Mouse (Mus musculus): ENCODE results near the gene Ctsd.
"Not testable (repeated sequence)": the region's sequence is repeated elsewhere in the genome, so short reads cannot be mapped to it uniquely, and the experiment has no call there.

Gene Ctsd

DNA sequence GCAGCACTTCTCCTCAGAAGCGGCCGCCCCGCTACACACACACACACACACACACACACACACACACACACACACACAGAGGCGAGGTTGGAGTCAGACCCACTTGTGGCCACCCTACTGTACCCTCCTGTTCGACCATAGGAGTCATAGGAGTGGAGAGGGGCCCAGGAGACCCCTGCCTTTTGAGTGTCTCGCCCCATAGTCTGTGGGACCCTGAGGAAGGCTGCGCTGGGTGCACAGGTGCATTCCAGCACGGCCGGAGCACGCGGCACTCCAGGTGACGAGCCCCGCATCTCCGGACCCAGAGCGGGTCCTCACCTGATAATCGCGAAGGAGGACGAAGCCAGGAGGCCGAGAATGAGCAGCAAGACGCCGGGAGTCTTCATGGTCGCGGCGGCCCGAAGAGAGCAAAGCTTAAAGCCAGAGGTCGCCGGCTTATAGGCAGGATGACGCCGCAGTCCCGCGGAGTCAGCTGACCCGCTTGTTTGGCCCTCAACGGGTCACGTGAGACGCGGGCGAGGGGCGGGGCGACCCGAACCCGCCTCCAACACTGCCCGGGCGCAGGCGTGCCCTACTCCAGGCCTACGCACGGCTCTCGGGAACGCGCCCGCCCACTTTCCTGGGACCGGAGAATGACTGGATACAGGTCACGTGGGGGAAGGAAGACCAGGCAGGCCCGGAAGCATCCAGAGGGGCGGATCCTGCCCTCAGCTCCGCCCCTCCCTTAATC is at the start of gene Ctsd:
Gene Ctsd (minus strand): TSS at position 620 of the 730 bp plus-strand sequence.
- DNase-seq (ENCODE audit: low read depth, low spot score): peak; percentile 99

DNA sequence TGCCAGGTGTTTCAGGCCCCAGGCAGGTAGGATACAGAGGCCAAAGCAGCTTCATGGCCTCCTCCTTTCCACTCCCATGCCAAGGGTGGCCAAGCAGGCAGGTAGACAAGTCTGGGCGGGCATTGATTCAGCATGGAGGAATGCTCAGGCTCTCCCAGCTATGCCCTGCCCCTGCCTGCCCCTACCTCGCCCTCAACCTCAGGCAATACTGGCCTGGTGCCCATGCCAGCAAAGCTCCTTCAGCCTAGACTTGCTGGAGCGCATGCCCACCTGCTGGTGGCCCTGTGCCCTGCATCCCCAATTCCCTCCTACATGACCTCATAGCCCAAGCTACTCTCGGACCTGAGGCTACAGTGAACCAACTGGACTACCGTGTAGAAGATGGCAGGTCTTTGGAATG is 49.5 kb upstream of the Ctsd start:
- no peak for DNase-seq (ENCODE audit: low read depth, low spot score)

DNA sequence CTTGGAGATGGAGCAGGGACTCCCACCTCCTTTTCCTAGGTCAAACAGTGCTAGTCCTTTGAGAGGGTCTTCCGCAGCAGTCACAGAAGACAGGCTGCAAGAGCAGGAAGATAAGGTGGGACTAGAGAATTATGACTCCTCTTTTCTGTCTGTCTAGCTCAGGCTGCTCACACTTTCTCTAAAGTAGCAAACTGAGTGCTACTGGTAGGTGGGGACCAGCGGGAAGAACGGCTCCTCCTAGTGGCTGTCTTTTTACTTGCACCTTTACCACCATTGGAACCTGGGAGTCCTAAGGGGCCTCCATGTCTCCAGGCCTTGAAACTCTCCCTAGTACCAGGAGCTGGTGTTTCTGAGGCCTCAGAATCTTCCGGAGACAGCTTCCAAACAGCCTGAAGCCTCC is 47.7 kb upstream of the Ctsd start:
- peak; percentile 85 for DNase-seq (ENCODE audit: low read depth, low spot score)

DNA sequence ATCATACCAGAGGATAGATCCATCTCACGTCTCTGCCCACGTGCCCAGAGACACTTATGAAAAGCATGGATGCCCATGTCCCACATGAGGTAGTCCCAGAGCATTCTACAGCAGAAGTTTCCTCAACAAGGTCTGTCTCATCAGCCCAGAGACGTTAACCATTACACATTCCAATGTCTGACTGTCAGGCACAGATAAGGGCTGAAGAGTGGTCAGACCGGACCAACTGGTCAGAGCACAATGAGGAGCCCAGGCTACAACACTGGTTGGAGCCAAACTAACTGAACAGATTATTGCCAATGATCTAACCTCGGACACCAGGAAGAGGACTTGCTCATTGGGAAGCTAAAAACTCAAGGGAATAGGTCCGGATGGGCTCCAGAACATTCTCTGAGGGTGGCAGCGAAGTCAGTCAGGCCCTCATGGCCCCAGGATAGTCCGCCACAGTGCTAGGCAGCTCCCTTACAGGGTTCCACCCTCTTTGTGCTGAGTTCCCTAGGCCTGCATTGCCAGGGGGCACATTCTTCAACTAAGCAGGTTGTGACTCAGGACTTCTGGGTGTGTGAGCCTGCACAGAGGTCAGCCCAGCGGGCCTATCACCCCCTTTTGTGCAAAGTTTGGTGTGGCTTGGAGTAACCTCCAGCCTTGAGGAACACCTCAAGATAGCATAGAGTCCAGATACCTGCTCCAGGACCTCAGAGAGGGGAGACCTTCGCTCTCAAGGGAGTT is 46.5 kb upstream of the Ctsd start, which contains the start of gene Syt8:
Gene Syt8 (plus strand): TSS at position 714 of the 729 bp plus-strand sequence.
- no peak for DNase-seq (ENCODE audit: low read depth, low spot score)

DNA sequence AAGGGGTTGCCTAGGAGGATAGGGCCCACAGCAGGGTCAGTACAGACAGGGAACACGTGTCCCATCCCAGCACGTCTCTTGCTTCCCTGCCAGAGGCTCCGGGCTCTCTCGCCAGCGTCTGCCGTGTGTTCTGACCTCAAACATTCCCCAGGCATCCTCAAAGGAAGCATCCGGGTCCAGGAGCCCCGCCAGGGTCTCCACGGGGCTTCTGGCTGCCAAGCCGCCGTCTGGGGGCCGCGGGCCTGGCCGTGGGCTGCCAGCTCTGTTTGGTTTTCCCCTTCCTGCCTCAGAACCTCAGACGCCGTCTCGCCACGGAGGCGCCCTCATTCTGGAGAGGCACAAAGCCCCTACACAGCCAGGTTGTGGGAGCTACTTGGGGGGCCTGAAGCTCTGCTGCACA is 45.8 kb upstream of the Ctsd start:
- DNase-seq (ENCODE audit: low read depth, low spot score): no peak

DNA sequence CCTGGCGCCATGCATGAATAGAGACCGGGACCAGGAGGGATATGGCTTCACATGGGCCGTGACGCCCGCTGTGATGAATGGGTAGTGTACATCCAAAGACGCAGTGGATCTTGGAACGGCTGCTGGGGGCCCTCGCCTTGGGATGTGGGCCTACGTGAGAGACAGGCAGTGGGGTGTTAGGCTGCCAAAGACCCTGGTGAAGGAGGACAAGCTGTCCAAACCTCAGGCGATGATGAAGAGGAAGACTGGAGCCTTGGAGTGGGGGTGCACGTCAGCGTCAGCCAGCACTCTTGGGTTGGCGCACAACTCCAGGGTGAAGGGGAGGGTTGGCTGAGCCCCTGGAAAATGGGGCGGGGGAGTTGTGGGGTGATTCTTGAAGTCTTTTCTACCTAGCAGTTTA is 43.3 kb upstream of the Ctsd start:
- DNase-seq (ENCODE audit: low read depth, low spot score): no peak

DNA sequence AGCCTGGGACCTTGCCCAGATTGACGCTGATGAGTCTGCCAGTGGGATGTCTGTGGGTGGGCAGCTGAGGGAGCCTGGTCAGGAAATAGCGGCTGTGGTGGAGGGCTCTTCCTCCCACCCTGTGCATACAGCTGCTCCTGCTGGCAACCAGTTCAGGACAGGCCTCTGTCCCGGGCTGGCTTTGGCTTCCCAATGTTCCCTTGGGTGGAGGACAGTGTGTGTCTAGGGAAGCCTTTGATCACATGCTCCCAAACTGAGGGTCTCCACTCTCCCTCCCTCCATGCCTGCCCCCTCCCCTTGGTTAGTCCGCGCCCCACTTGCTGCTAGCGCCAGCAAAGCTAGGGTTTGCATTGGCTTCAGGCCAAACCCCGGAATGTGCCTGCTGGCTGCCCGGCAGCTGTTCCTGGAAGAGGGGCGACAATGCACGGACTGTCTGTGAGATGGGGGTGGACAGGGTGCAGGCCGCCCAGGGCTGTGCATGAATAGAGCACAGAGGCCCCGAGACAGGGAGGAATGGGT is 42.4 kb upstream of the Ctsd start:
- peak; percentile 41 for DNase-seq (ENCODE audit: low read depth, low spot score)

DNA sequence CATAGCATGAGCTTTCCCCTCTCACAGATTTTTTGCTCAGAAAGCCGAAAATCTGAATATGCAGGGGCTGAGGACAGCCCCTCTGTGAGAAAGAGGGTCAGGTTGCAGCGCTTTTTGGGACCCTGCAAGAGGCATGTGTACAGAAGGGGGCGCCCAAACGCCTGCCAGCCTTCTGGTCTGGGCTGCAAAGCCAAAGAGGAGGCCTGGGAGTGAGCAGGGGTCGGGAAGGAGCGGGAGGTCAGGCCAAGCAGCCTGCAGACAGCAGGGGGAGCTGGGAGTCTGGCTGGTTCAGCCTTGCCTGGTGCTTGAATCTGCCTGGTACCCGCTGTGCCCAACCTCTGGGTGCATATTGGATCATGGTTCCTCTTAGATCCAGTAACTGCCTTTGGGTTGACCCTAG is 40.4 kb upstream of the Ctsd start:
- DNase-seq (ENCODE audit: low read depth, low spot score): peak; percentile 16

DNA sequence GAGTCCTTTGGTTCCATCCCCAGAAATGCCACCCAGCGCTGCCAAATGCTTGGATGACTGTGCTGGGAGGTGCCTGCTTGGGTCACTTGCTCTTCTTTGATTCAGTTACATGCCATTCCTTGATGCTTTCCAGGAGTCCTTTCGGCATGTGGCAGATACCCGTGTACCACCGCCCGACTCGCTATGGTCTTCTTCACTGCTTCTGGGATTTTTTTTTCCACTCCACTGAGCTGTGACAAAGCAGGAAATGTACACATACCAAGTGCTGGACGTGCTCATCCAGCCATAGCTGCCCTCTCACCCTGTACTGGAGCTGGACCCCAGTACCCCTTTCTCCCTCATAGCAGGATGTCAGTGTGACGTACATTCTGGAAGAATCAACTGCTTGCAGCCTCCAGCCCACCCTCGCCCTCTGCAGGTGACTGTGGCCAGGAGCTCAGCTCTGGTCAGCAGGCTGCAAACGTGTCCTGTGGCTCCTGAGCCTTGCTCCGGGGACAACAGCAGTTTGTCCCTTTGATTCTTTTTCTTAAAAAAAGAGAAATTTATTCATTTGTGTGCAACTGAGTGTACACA is 37.9 kb upstream of the Ctsd start:
- peak; percentile 44 for DNase-seq (ENCODE audit: low read depth, low spot score)

DNA sequence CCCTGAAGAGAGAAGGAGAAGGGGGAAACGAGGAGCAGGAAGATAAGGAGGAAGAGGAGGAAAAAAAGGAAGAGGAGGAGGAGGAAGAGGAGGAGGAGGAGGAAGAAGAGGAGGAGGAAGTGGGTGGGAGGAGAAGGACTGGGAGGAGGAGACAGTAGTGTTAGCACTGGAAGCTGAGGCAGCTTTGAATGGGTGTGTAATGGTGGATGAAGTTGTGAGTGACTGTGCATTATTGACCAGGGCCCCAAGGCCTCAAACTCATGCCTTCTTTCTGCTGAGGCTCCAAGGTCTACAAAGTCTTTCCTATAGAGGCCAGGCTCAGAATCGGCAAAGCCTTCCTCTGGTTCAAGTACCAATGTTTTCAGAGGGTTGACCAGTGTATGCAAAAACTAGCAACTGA is 34.0 kb upstream of the Ctsd start:
- no peak for DNase-seq (ENCODE audit: low read depth, low spot score)

DNA sequence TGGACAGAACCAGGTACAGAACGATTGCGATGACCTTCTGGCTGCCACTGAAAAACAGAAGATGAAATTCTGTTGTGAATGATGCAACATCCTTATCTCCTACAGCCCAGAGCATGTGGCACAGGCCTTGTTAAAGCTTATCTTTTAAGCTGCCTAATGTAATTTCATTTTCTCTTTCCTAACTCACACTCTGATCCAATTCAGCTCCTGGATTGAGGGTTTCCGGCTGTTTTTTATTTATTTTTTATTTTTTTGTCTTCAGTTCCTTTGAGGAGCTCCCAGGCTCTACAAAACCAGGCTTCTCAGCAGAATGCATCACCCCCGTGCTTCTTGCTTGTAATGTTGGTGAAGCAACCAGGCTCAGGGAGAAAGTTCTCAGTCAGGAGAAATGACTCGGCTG is 32.0 kb upstream of the Ctsd start:
- no peak for DNase-seq (ENCODE audit: low read depth, low spot score)

DNA sequence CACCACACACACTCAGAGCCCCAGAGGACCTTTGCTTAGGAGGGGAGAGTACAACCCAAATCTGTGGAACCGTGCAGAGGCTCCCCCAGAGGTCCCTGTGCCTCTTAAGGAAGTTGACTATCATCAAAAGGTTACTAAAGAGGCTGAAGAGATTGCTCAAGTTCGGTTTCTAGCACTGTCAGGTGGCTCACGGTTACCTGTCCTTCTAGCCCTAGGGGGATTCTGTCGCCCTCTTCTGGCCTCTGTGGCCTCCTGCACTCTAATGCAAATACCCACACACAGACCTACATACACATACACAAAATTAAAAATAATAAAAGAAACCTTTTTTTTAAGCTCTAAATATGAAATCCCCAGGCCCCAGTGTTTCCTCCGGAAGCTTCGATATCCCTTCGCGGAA is 30.8 kb upstream of the Ctsd start:
- DNase-seq (ENCODE audit: low read depth, low spot score): no peak

DNA sequence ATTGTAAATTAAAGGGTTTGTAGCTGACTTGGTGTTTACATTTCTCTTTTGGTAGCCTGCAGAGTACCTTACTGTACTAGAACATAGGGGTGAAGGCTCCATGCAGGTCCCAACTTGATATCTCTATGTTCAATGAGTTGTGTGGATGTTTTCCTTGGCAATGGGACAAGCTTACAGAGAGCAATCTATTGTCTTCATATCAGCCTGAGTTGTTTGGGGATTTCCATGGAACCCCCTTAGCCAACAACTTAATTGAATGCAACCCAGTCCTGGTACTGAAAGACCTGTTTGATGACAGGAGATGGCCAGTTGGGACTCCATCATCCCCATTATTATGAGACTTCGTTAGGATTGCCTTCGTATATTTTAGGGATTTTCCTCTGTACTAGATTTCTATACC is 30.2 kb upstream of the Ctsd start:
- no peak for DNase-seq (ENCODE audit: low read depth, low spot score)

DNA sequence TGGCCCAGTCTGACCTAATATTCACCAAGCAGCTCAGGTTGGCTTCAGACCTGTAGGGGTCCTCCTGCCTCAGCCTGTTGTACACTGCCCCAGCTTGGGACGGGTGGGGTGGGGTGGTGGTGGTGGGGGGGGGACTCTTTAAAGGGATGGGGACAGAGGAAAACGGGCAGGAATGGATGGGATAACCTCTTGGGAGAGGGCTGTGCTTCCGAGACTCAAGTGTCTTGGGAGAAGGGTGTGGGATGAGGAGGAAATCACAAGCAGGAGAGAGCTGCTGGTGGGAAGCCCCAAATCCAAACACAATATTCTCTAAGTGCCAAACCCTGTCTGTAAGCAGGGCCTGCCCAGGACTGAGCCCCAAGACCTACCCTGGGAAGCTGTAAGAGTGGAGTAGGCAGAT is 28.4 kb upstream of the Ctsd start:
- no peak for DNase-seq (ENCODE audit: low read depth, low spot score)

DNA sequence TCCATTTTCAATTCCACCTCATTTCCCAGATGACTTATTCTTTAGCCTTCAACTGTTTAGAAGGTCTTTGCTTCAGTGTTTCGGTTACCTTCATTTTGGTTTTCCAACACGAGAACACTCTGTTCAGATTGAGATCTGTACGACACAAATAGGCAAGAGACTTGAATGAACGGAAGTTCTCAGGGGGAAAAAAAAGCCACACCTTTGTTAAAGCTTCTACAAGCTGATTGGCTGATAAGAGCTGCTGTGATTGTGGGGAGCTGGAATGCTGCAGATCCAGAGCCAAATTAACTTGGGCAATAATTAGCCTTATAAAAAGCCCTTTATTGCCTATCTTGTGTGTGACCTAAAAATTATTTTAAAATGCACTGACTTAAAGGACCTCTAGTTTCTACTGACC is 27.5 kb upstream of the Ctsd start:
- DNase-seq (ENCODE audit: low read depth, low spot score): no peak

DNA sequence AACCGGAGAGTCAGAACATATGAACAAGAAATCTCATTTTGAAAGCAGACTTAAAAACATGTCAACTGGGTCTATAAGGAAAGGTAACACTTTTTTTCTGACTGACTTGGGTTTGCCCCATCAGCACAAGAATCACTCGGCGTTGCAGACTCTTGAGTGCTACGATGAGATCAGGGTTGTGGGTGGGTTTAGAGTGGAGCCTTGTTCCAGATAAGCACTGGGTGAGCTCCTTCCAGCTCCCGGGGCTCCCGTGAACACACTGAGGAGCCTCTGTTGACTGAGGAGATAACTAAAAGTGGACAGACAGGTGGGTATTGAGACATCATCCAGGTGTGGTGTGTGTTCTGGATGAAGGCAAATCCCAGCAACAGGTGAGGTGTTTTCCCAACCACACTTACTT is 25.4 kb upstream of the Ctsd start:
- DNase-seq (ENCODE audit: low read depth, low spot score): no peak

DNA sequence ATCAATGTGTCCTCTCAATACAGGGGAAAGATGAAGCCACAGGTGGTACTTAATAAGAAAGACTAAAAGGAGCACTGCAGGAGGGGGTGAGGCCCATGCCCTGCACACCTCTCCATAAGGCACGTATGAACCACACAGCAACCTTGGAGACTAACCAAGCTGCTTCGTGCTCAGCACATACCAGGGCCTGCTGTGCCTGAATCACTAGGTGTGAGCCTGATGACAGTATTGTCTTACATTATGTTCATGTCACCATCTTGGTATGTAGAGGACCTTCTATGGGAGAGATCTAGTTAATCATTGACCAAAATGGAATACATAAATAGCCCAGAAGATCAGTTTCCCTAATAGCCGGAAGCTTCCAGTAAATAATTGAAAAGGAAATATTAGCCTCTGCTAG is 21.8 kb upstream of the Ctsd start:
- no peak for DNase-seq (ENCODE audit: low read depth, low spot score)

DNA sequence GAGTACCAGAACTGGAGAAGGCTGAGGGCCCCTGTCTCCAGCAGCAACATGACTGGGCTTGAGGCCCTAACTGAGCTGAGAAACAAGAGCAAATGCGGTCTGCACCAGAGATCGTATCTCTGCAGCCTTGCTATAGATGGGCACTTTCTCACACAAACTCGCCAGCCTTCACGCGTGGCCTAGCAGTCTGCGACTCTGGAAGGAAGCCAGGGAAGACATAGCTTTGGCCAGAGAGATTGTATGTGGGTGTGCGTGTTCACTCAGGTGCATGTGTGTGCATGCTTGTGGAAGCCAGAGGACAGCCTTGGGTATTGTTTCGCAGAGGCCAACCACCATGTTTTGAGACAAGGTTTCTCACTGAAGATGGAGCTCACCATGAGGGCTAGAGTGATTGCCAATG is 20.8 kb upstream of the Ctsd start:
- DNase-seq (ENCODE audit: low read depth, low spot score): no peak

DNA sequence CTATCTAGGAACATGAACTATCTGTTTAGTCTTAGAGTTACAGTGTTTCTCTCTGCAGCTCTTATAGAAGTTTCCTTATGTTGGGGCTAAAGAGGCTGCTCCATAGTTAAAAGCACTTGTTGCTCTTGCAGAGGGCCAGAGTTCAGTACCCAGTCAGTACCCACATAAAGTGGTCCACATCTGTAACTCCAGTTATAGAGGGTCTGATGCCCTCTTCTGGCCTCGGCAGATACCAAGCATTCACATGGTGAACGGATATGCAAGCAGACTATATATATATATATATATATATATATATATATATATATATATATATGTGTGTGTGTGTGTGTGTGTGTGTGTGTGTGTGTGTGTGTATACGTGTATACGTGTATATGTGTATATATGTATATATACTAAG is 20.1 kb upstream of the Ctsd start:
- no peak for DNase-seq (ENCODE audit: low read depth, low spot score)

DNA sequence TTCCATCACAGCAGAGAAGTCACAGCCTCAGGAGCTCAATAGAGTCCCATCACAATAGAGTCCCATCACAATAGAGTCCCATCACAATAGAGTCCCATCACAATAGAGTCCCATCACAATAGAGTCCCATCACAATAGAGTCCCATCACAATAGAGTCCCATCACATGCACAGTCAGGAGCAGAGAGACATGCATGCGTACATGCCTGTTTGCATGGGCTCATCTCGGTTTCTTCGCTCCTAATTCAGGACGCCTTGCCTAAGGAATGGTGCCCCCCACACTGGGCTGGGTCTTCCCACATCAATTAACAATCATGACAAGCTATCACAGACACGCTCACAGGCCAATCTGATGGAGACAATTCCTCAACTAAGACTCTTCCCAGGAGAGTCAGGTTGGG is 17.3 kb upstream of the Ctsd start:
- not testable (repeated sequence) for DNase-seq (ENCODE audit: low read depth, low spot score)

DNA sequence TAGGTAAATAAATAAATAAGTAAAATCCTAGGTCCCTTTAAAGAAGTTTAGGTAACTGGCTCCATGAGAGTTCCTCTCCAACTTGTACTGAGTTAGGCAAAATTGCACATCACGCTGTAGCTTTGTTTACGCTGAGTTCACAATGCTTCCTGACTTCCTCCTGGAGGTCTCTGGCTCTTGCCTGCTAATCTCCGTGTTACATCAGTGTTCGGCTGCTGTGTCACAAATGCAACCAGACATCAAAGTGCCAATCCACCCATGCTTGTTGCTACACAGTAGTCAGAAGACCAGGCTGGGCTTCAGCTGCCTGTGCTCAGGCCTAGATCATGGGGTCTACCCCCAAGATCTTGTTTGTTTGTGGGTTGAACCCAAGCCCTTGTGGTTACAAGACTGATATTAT is 15.8 kb upstream of the Ctsd start:
- peak; percentile 40 for DNase-seq (ENCODE audit: low read depth, low spot score)

DNA sequence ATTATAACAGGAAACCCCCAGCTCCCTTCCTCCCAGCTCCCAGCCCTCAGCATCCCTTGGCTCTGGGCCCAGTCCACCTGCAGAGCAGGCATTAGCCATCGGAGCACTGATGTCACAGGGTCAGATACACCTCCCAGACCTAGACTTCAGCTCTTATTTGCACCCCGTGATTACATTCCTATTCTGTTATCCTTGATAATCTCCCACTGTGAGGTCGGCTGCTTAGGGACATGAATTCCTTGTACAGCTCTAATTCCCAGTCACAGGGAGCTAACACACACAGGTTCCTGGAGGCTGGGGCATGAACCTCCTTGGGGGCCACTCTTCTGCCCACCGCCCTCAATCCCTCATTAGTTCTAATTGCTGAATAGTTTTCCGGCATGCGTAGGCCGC is 12.9 kb upstream of the Ctsd start:
- no peak for DNase-seq (ENCODE audit: low read depth, low spot score)
